Mouse (Mus musculus) heart, embryonic 14.5 days (tissue): ENCODE data around the gene Olfr539. TPM values are rescaled to one million over a fixed set of nuclear protein-coding genes. Genes with fewer than 3 reads are reported as not detected.
"Not testable (repeated sequence)": the region's sequence is repeated elsewhere in the genome, so short reads cannot be mapped to it uniquely, and the experiment has no call there.

Experiments used
- ATAC-seq: fragments of 200-750 bp; cut with Nextera tagmentation; 2 replicates; pipeline ENCODE4 v1.8.0; 2017; ENCODE audit warnings: low read depth, moderate TSS enrichment; ENCODE audit not compliant: insufficient number of reproducible peaks, insufficient read depth, low FRiP score
- H3K27ac ChIP-seq, 2 experiments: fragments of 200-500 bp in 1 of 2; fragments of 300-500 bp in 1 of 2; sonication (generic) in 1 of 2; replicated peaks in 1 of 2; 2 replicates each; pipeline ENCODE4 v1.5.1; 2012 to 2014; ENCODE audit warnings: low read depth in 2 of 2, low read length in 2 of 2, control low read depth in 1 of 2, mild to moderate bottlenecking in 1 of 2, mixed read lengths in 1 of 2; ENCODE audit not compliant: control insufficient read depth in 1 of 2, insufficient read depth in 1 of 2
- H3K27me3 ChIP-seq: fragments of 300-500 bp; sonication (generic); 2 replicates; pipeline ENCODE4 v1.6.1; 2014; ENCODE audit warnings: mild to moderate bottlenecking, low read length, control low read depth; ENCODE audit not compliant: control insufficient read depth, insufficient read depth
- H3K36me3 ChIP-seq: fragments of 300-500 bp; sonication (generic); 2 replicates; pipeline ENCODE4 v1.6.1; 2014; ENCODE audit warnings: mild to moderate bottlenecking, control low read depth, low read length, mixed read lengths; ENCODE audit not compliant: control insufficient read depth, insufficient read depth
- H3K4me1 ChIP-seq, 2 experiments: fragments of 200-500 bp in 1 of 2; fragments of 300-500 bp in 1 of 2; sonication (generic) in 1 of 2; 2 replicates each; pipeline ENCODE4 v1.6.1; 2012 to 2014; ENCODE audit warnings: low read length in 2 of 2, control low read depth in 1 of 2, mixed read lengths in 1 of 2; ENCODE audit not compliant: control insufficient read depth in 2 of 2, insufficient read depth in 2 of 2
- H3K4me2 ChIP-seq: fragments of 300-500 bp; sonication (generic); 2 replicates; pipeline ENCODE4 v1.6.1; 2014; ENCODE audit warnings: mild to moderate bottlenecking, low read length
- H3K4me3 ChIP-seq, 2 experiments: fragments of 200-500 bp in 1 of 2; fragments of 300-500 bp in 1 of 2; sonication (generic) in 1 of 2; 2 replicates each; pipeline ENCODE4 v1.5.1; 2012 to 2014; ENCODE audit warnings: low read length in 2 of 2, mild to moderate bottlenecking in 2 of 2, control low read depth in 1 of 2, low read depth in 1 of 2, moderate library complexity in 1 of 2; ENCODE audit not compliant: control insufficient read depth in 1 of 2, insufficient read depth in 1 of 2
- H3K9ac ChIP-seq: fragments of 300-500 bp; sonication (generic); 2 replicates; pipeline ENCODE4 v1.6.1; 2014; ENCODE audit warnings: mild to moderate bottlenecking, low read length
- H3K9me3 ChIP-seq: fragments of 300-500 bp; sonication (generic); 2 replicates; pipeline ENCODE4 v1.6.1; 2016; ENCODE audit warnings: low read length, control low read depth; ENCODE audit not compliant: control insufficient read depth
- WGBS: fragments of 180-500 bp; shearing (Covaris S2); extraction: QIAGEN DNeasy Blood & Tissue Kit; methylation state at CpG from one replicate; pipeline ENCODE4 v1.1.7; 2014; 5-methylcytosine and 5-hydroxymethylcytosine counted together
- polyA plus RNA-seq: library from polyadenylated mRNA; unstranded; fragments of >200 nt; fragmentation: Nextera tagmentation; extraction: Ambion mirVana; gene quantifications from 2 replicates; pipeline ENCODE4 v1.2.1, GENCODE M21; 2014

Olfr539 gene
- not detected in 2 replicates for polyA plus RNA-seq

- H3K9me3 ChIP-seq, result no peaks in the 10 kb centered on the region
- no peak within 1 kb of the TSS for H3K9ac ChIP-seq
- H3K36me3 ChIP-seq, result no peaks in the 10 kb centered on the region
- no peaks in the 10 kb centered on the region for H3K27me3 ChIP-seq
- no peaks in the 10 kb centered on the region for H3K4me1 ChIP-seq
- no peak within 1 kb of the TSS for H3K4me3 ChIP-seq
- H3K4me2 ChIP-seq, result no peak within 1 kb of the TSS
- ATAC-seq, result no peak
- WGBS, result 70% methylated on average over 4 of the region's 4 CpGs
- no peak within 1 kb of the TSS for H3K27ac ChIP-seq
These were observed at the start of gene Olfr539 for GRCm38 (mm10) chr7:140659630-140660029. Olfr539 (plus strand) TSS chr7:140659930.

- not testable (repeated sequence) for H3K36me3 ChIP-seq, H3K4me2 ChIP-seq, H3K9me3 ChIP-seq, H3K4me3 ChIP-seq, H3K27me3 ChIP-seq, H3K9ac ChIP-seq, ATAC-seq, H3K27ac ChIP-seq, H3K4me1 ChIP-seq
- 70% methylated on average over 3 of the region's 3 CpGs for WGBS
These were observed 31.1 kb upstream of the Olfr539 start, which contains the start of gene Olfr61 for GRCm38 (mm10) chr7:140628670-140629069. Olfr61 (plus strand) TSS chr7:140628970.

GRCm38 (mm10) chr7:140630559-140630958 is 29.2 kb upstream of the Olfr539 start:
- H3K36me3 ChIP-seq, result no peaks in the 10 kb centered on the region
- WGBS, result 45% methylated on average over 1 of the region's 1 CpGs
- no peaks in the 10 kb centered on the region for H3K4me1 ChIP-seq
- H3K27me3 ChIP-seq, result no peaks in the 10 kb centered on the region
- no peak overlapping the region for H3K27ac ChIP-seq
- H3K9me3 ChIP-seq, result no peaks in the 10 kb centered on the region
- no peak overlapping the region for H3K9ac ChIP-seq
- H3K4me3 ChIP-seq, result no peak overlapping the region
- ATAC-seq, result no peak
- H3K4me2 ChIP-seq, result no peak overlapping the region

- Histone ChIP-seq H3K4me1 (no peaks in the 10 kb centered on the region), H3K27ac (no peak within 1 kb of the TSS), H3K9ac (no peak within 1 kb of the TSS), H3K9me3 (no peaks in the 10 kb centered on the region), H3K27me3 (no peaks in the 10 kb centered on the region), H3K4me2 (no peak within 1 kb of the TSS), H3K4me3 (no peak within 1 kb of the TSS), H3K36me3 (no peaks in the 10 kb centered on the region)
- ATAC-seq, result no peak
- 64% methylated on average over 1 of the region's 1 CpGs for WGBS
These were observed 13.6 kb upstream of the Olfr539 start, which contains the start of gene Olfr53 for GRCm38 (mm10) chr7:140646152-140646551. Olfr53 (plus strand) TSS chr7:140646452.

- H3K9ac ChIP-seq, H3K9me3 ChIP-seq, H3K4me1 ChIP-seq, ATAC-seq, H3K27ac ChIP-seq, H3K4me2 ChIP-seq, H3K4me3 ChIP-seq, H3K27me3 ChIP-seq, H3K36me3 ChIP-seq: not testable (repeated sequence)
- WGBS, result 66% methylated on average over 3 of the region's 3 CpGs
These were observed 11.0 kb downstream of the Olfr539 start for GRCm38 (mm10) chr7:140670693-140671092.

GRCm38 (mm10) chr7:140675863-140676262 is 16.1 kb downstream of the Olfr539 start:
- no peaks in the 10 kb centered on the region for H3K4me1 ChIP-seq
- H3K36me3 ChIP-seq, result no peaks in the 10 kb centered on the region
- ATAC-seq, result no peak
- no peak overlapping the region for H3K9ac ChIP-seq
- WGBS, result under 1% methylated on average over 6 of the region's 6 CpGs
- no peak overlapping the region for H3K27ac ChIP-seq
- peak overlapping the region; percentile 29 for H3K4me2 ChIP-seq
- H3K27me3 ChIP-seq, result no peaks in the 10 kb centered on the region
- 0 out of 4 replicates have a peak overlapping the region, but pooled peaks of 1 of the 2 experiments have one; percentile 6 for H3K4me3 ChIP-seq
- H3K9me3 ChIP-seq, result 0 out of 2 replicates have a peak, but pooled peaks cover 6% of the 10 kb centered on the region

- not testable (repeated sequence) for H3K4me2 ChIP-seq, H3K9ac ChIP-seq, H3K36me3 ChIP-seq, H3K27me3 ChIP-seq, H3K27ac ChIP-seq, H3K9me3 ChIP-seq, ATAC-seq, H3K4me1 ChIP-seq, H3K4me3 ChIP-seq
- 55% methylated on average over 4 of the region's 4 CpGs for WGBS
These were observed 19.9 kb downstream of the Olfr539 start for GRCm38 (mm10) chr7:140679591-140679990.

- Histone ChIP-seq H3K9me3 (no peaks in the 10 kb centered on the region), H3K36me3 (no peaks in the 10 kb centered on the region)
- ATAC-seq, result no peak
These were observed 21.9 kb downstream of the Olfr539 start, which contains the start of gene Olfr45 for GRCm38 (mm10) chr7:140681651-140682050. Olfr45 (plus strand) TSS chr7:140681951.

More at GRCm38 (mm10) chr7:140681651-140682050, 21.9 kb downstream of the Olfr539 start, which contains the start of gene Olfr45:
- no peak within 1 kb of the TSS for H3K4me3 ChIP-seq
- 83% methylated on average over 1 of the region's 1 CpGs for WGBS
- H3K9ac ChIP-seq, result no peak within 1 kb of the TSS
- H3K4me1 ChIP-seq, result no peaks in the 10 kb centered on the region
- H3K27ac ChIP-seq, result no peak within 1 kb of the TSS
- H3K27me3 ChIP-seq, result no peaks in the 10 kb centered on the region
- no peak within 1 kb of the TSS for H3K4me2 ChIP-seq
